Mouse (Mus musculus) urinary bladder, postnatal 25 days (tissue): ENCODE data around the gene Nid1.
"Not testable (repeated sequence)": the region's sequence is repeated elsewhere in the genome, so short reads cannot be mapped to it uniquely, and the experiment has no call there.

ENCODE experiments used
- DNase-seq: peaks from one replicate; pipeline ENCODE4 v3.0.0; 2022; ENCODE audit warnings: low spot score

The Nid1 gene

GRCm38 (mm10) chr13:13437460-13438015, at the start of gene Nid1:
TSS of gene Nid1 (plus strand) at chr13:13437551.
- not testable (repeated sequence) for DNase-seq

DNA sequence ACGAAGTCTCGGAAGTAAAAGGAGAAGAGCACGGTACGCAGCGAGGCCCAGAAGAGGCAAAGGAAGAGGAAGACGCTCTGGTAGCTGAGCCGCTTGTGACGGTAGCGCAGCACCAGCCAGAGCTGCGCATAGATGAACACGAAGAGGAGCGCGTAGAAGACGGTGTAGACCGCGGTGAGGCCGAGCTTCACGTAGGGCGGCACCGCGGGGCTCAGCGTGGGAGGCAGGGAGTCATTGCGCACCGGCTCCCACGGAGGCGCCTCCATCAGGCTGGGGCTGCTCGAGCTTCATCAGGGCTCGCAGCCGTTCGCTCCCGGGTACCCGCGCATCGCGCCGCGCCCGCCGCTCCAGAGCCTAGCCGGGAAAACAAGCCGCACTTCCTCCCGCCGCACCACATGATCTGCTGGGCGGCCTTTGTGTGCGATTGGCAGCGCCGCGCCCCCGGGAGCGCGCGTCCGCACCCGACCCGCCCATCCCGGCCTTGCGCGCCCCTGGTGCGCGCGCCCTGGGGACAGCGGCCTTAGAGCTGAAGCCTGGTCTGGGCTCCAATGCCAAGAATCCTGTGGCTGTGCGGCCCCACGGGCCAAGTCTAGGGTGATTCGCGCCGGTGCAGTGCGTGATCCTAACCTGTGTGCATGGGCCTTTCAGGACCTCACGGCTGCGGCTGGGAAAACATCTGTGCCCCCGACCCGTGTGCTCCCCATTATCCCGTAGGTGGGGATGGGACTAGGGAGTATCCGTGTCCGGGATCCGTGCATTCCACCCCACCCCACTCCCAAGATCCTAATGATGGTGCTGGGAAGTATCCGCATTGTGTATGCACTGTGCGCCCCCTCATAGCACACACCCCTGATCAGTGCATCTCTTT, 43.9 kb upstream of the Nid1 start, which contains the start of gene Gpr137b:
TSS of gene Gpr137b (minus strand) at position 787 of the 868 bp plus-strand sequence.
- not testable (repeated sequence) for DNase-seq

DNA sequence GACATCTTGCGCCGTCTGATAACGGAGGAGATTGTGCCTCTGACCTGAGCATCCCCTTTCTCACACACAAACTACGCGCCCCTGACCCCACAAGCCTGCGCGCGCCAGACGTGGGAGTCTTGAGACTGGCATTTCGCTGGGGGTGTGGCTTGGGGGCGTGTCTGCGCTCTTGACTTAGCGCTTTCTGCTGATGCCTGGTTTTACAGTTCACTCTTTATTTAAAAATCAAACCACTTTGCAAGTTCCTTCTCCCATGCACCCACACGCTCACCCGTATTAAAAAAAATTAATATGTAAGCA, 43.3 kb upstream of the Nid1 start:
- DNase-seq: not testable (repeated sequence)

GRCm38 (mm10) chr13:13400851-13401250, 36.5 kb upstream of the Nid1 start:
- not testable (repeated sequence) for DNase-seq

DNA sequence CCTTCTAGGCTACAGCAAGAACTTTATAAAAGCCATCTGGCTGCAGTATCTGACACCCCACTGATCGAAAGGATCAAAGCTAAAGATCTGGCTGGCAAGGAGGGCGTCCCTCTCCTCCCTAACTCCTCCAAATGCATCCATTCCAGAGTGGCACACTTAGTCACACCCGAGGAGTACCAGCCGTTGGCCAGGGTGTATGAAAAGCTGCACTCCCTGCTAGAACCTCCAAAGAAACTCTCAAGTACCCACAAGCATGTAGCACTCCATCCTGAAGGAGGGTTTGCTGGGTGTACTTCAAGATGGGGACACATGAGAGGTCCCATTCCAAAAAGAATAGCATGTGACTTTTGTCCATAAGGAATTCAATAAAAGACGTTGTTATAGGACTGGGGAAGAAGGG, 34.5 kb upstream of the Nid1 start:
- DNase-seq: not testable (repeated sequence)

DNA sequence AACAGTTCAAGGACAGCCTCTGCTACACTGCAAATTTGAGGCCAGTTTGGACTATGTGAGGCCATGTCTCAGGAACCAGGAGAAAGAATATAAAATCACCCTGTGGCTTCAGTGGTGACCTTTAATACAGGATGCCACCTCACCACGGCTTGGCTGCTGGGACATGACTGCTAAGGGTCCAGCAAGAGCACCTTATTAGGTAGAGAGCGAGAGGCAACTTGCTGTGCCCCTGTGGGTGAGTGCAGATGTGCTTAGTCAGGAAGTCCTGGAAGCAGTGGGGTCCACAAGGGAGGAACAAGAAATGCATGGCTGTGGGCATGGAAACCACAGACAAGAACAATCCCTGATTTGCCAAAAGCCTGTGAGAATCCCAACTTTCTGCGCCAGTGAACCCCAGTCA, 34.0 kb upstream of the Nid1 start:
- not testable (repeated sequence) for DNase-seq

GRCm38 (mm10) chr13:13403839-13404238, 33.5 kb upstream of the Nid1 start:
- not testable (repeated sequence) for DNase-seq

DNA sequence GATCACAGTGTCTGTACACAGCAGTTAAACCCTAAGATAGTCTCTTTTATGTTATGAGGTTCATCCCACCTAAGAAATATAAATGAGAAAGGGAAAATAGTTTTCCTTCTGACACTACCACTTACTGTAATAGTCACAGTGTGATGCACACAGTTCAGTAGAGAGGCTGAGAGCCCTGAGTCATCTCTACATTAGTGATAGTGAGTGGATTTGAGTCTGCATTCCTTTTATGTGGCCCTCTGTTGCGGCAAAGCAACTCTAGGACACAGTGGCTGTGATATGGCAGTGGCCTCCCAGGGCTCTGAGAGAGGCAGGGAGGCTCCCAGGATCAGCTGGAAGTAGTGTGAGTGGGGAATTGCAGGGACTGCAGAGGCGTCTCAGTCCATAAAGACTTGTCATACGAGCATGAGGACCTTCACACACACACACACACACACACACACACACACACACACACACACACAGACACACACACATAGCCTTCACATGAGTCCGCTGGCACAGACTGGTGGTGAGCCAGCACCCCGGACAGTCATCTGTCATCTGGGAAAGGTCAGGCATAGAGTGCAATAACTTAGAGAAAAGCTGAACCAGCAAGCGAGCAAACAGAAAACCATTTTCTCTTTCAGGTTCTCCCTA, 32.7 kb upstream of the Nid1 start:
- DNase-seq: not testable (repeated sequence)

DNA sequence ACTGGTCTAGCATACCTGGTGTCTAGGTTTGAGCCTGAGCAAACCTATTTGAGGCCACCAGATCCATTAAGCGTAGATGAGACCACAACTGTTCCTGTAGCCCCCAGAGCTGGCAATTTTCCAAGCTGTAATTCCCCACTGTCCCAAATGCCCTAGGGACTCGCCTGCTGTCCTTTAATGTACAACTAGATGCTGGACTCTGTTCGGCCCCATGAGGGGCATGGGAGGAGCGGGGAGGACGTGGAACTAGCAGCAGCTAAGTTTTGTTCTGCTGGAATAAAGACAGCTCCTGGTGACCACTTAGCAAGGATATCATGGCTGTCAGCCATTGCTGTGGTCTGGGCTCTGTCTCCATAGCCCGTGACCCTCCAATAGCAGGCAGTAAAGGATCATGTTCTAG, 31.8 kb upstream of the Nid1 start:
- DNase-seq: not testable (repeated sequence)

GRCm38 (mm10) chr13:13414206-13414605, 23.1 kb upstream of the Nid1 start:
- DNase-seq: no peak

DNA sequence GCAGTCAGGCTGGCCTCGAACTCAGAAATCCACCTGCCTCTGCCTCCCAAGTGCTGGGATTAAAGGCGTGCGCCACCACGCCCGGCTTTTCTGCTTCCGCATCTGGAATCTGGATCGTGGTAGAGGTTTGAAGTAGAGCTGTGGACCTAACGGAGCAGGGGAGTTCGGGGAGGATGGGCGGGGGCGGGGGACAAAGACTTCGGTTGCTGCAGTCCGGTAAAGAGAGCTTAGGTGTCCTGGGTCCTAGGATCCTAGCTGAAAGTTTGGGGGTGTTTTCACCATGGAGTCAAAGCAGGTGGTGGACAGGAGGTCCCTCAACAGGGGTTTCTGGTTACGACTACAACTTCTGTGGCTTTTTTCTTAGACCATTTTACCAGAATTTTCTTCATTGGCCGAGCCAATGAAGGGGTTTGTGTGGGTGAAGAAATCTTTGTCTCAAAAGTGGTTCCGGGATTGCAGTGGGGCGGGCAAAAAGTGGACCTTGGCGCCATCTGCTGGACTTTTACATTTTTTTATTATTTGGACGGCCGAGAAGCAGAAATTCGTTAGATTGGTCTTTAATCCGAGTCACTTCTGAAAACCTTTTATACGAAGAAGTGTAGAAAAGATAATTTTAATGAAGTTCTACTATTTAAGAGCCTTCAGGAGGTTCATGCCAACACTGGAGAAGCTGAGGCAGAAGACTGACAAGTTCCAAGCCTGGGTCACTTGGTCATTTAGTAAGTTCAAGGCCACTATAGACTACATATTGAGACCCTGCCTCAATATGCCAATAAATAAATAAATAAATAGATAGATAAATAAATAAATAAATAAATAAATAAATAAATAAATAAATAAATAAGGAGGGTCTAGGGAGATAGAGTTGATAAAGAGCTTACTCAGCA, 22.0 kb upstream of the Nid1 start:
- peak; percentile 41 for DNase-seq

GRCm38 (mm10) chr13:13416007-13416337, 21.4 kb upstream of the Nid1 start:
- not testable (repeated sequence) for DNase-seq

DNA sequence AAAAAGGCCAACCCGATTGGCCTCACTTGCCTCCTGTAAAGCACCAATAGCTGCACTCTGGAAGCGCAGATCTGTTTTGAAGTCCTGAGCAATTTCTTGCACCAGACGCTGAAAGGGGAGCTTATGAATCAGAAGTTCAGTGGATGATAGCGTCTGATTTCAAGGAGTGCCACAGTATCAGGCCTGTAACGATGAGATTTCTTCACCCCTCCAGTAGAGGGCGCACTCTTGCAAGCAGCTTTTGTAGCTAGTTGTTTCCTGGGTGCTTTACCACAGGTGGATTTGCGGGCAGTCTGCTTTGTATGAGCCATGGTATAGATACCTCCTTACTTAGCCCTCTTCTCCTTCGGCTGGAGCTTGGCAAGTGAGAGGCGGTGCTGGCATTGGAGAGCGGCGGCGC, 18.5 kb upstream of the Nid1 start:
- not testable (repeated sequence) for DNase-seq

DNA sequence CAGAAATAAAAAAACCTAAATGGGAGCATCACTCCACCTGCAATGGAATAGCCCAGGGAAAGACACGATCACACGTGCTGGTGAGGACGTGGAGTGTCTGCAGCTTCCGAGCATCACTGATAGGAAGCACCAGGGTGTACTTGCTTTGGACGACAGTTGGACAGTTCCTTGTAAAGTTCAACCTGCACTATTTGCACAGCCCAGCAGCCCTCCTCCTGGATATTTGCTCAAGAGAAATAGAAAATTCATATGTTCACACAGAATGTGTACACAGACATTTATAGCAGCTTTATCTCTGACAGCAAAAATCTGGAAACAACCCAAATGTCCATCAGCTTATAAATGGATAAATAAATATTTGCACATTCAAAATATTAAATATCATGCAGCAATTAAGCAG, 14.1 kb upstream of the Nid1 start:
- not testable (repeated sequence) for DNase-seq

- DNase-seq: not testable (repeated sequence)
Observed at GRCm38 (mm10) chr13:13436161-13436560, 1.2 kb upstream of the Nid1 start.

DNA sequence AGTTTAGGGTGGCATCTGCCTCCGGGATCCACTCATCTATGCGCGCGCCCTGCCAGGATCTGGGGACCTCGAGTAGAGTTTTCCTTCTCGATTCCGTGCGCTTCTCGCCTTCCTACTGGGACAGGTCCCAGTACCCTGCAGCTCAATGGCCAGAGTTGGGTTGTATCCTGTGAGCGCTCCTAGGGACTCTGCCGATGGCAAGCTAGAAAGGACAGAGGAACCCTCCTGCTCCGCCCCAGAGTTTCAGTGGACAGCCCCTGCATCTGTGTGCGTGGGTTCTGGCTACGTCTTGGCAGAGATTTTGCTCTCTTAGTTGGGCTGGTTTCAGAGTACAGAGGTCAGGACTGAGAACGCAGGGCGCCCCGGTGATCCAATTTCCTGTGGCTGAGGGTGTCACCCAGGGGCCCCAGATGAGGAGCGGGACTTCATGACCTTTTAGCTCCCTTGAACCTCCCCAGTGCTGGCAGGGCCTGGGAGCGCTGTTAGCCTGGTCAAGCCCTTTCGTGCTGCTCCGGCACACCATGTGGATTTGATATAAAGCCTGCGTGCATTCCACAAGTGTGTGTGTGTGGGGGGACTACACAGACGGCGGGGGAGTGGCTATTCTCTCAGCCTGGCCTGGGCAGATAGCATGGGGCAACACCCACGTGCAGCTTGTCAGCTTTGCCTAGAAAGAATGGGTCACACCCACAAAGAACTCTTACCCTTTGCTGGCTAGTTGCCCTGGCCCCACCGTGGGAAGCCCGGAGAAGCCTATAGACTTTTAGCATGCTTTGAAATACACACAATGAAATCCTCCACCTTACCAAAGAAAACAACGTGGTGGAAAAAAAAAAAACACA, 982 bp downstream of the Nid1 start:
- DNase-seq: not testable (repeated sequence)

DNA sequence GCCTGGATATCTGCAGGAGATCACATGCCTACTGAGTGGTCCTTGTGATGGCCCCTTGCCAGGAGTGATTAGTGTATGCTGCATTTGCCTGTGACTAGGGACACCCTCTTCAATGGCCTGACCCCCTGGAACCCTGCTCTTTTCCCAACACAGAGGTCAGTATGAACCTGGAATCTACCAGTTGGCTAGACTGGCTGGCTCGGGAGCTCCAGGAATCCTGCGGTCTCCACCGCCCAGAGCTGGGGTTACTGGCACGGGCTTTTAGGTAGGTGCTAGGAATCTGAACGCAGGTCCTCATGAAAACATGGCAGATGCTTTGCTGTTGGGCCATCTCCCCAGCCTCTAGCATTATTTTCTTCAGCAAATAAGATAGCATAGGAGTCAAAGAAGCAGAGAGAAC, 8.2 kb downstream of the Nid1 start:
- DNase-seq: not testable (repeated sequence)

GRCm38 (mm10) chr13:13446711-13447443, 9.5 kb downstream of the Nid1 start:
- DNase-seq: not testable (repeated sequence)

- DNase-seq: not testable (repeated sequence)
Observed at GRCm38 (mm10) chr13:13449981-13450380, 12.6 kb downstream of the Nid1 start.

- not testable (repeated sequence) for DNase-seq
Observed at GRCm38 (mm10) chr13:13450931-13451330, 13.6 kb downstream of the Nid1 start.
